Mouse (Mus musculus): Measurements from ENCODE around the gene Acaa1a.

Gene Acaa1a

GRCm38 (mm10) chr9:119339558-119340211 lies at the start of gene Acaa1a:
TSS of gene Acaa1a (plus strand) at chr9:119339676.
- DNase-seq (ENCODE audit: low spot score in 2 of 2), result peak; percentile 76 to 83

- no peak for DNase-seq (ENCODE audit: low spot score in 2 of 2)
Measured at GRCm38 (mm10) chr9:119290791-119291190, 48.7 kb upstream of the Acaa1a start.

GRCm38 (mm10) chr9:119297696-119298095 lies 41.8 kb upstream of the Acaa1a start:
- DNase-seq (ENCODE audit: low spot score in 2 of 2), result no peak

GRCm38 (mm10) chr9:119298563-119298962 lies 40.9 kb upstream of the Acaa1a start:
- no peak for DNase-seq (ENCODE audit: low spot score in 2 of 2)

GRCm38 (mm10) chr9:119305863-119306262 lies 33.6 kb upstream of the Acaa1a start:
- DNase-seq (ENCODE audit: low spot score in 2 of 2), result no peak

GRCm38 (mm10) chr9:119309067-119309466 lies 30.4 kb upstream of the Acaa1a start:
- no peak for DNase-seq (ENCODE audit: low spot score in 2 of 2)

GRCm38 (mm10) chr9:119313096-119313495 lies 26.4 kb upstream of the Acaa1a start:
- DNase-seq (ENCODE audit: low spot score in 2 of 2), result no peak

- DNase-seq (ENCODE audit: low spot score in 2 of 2), result no peak
Measured at GRCm38 (mm10) chr9:119318891-119319290, 20.6 kb upstream of the Acaa1a start.

GRCm38 (mm10) chr9:119320446-119320845 lies 19.0 kb upstream of the Acaa1a start:
- no peak for DNase-seq (ENCODE audit: low spot score in 2 of 2)

GRCm38 (mm10) chr9:119320946-119321345 lies 18.5 kb upstream of the Acaa1a start:
- no peak for DNase-seq (ENCODE audit: low spot score in 2 of 2)

- DNase-seq (ENCODE audit: low spot score in 2 of 2), result no peak
Measured at GRCm38 (mm10) chr9:119321392-119322229, 17.9 kb upstream of the Acaa1a start.

- DNase-seq (ENCODE audit: low spot score in 2 of 2), result peak; percentile 99
Measured at GRCm38 (mm10) chr9:119322289-119323259, 16.9 kb upstream of the Acaa1a start, which contains the start of gene Oxsr1. TSS of gene Oxsr1 (minus strand) at chr9:119322427.

GRCm38 (mm10) chr9:119323260-119323645 lies 16.2 kb upstream of the Acaa1a start:
- no peak for DNase-seq (ENCODE audit: low spot score in 2 of 2)

GRCm38 (mm10) chr9:119324130-119324529 lies 15.3 kb upstream of the Acaa1a start:
- no peak for DNase-seq (ENCODE audit: low spot score in 2 of 2)

GRCm38 (mm10) chr9:119328488-119328887 lies 11.0 kb upstream of the Acaa1a start:
- DNase-seq (ENCODE audit: low spot score in 2 of 2), result no peak

- no peak for DNase-seq (ENCODE audit: low spot score in 2 of 2)
Measured at GRCm38 (mm10) chr9:119330186-119330963, 9.1 kb upstream of the Acaa1a start.

- DNase-seq (ENCODE audit: low spot score in 2 of 2), result peak; percentile 45 to 60
Measured at GRCm38 (mm10) chr9:119334324-119334723, 5.2 kb upstream of the Acaa1a start.

GRCm38 (mm10) chr9:119334834-119335233 lies 4.6 kb upstream of the Acaa1a start:
- DNase-seq (ENCODE audit: low spot score in 2 of 2), result no peak

GRCm38 (mm10) chr9:119335571-119335970 lies 3.9 kb upstream of the Acaa1a start:
- DNase-seq (ENCODE audit: low spot score in 2 of 2), result no peak

GRCm38 (mm10) chr9:119337842-119338241 lies 1.6 kb upstream of the Acaa1a start:
- DNase-seq (ENCODE audit: low spot score in 2 of 2), result no peak

GRCm38 (mm10) chr9:119338350-119338749 lies 1.1 kb upstream of the Acaa1a start:
- no peak for DNase-seq (ENCODE audit: low spot score in 2 of 2)

Measured in spleen, postnatal 36 days (tissue).